Mouse (Mus musculus) small intestine, adult 2 months (tissue): ENCODE data around the gene Hydin.

Source experiments
- CTCF ChIP-seq: fragments of 200-500 bp; IDR thresholded peaks from 2 replicates; pipeline ENCODE4 v1.5.1; 2012; ENCODE audit warnings: low read depth, mild to moderate bottlenecking, control low read depth, inconsistent platforms, low read length, moderate library complexity, mixed read lengths; ENCODE audit not compliant: insufficient replicate concordance, insufficient read length; ENCODE audit errors: extremely low read depth
- POLR2A ChIP-seq: fragments of 200-500 bp; IDR thresholded peaks from 2 replicates; pipeline ENCODE4 v1.6.1; 2012; ENCODE audit warnings: low read depth, mild to moderate bottlenecking, control low read depth, inconsistent platforms, low read length, moderate library complexity

- no peak for TF ChIP-seq CTCF
- no peak for TF ChIP-seq POLR2A
Observed at GRCm38 (mm10) chr8:110276259-110276560, 9.4 kb downstream of the Hydin start.
